Mouse (Mus musculus) liver, embryonic 14.5 days (tissue): ENCODE measurements around the gene Sufu.

Experiments used
- CTCF ChIP-seq: IDR thresholded peaks from 2 replicates; pipeline ENCODE4 v1.5.1; 2016; ENCODE audit warnings: antibody characterized with exemption, low read depth, control low read depth
- EP300 ChIP-seq: IDR thresholded peaks from 2 replicates; pipeline ENCODE4 v1.6.1; 2016; ENCODE audit warnings: antibody characterized with exemption, low read depth

DNA sequence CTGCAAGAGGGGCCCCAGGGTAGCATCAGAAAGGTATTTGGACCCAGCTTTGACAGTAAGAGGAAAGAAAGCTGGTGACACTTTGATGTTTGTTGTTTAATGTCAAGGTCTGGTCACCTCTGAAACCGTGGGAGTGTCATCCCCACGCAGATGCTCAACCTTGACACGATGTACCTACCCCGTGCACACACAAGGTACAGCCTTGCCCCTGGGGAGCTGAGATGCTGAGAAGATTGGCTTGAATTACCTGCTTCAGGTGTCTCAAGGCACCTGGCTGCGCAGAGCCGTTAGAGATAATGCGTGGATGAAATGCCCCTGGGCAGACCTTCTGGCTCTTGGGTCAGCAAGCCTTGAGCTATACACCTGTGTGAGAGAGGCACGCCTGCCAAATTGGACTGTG is 17.8 kb downstream of the Sufu start:
- no peak for TF ChIP-seq CTCF
- no peak for TF ChIP-seq EP300
